Comparison of ENCODE assay signal across 9 mouse cellular contexts in genomic region chr9:32158837-32159543, GRCm38 (mm10). TPM values are rescaled to one million over a fixed set of nuclear protein-coding genes. Genes with fewer than 3 reads are reported as not detected.
DNase-seq lines count a peak whose midpoint lies in the region; ATAC-seq and TF ChIP-seq lines count a peak whose summit lies in the region.
"Had no signal": no experiment of that assay in that cellular context is flagged by ENCODE, and none has a peak within 500 bp of the region (broad histone marks: within the 10 kb centered on the region; RNA-seq: fewer than 3 reads in every experiment).

No protein-coding gene starts in this region.

- no peak overlapping the region for H3K4me2 ChIP-seq in hindbrain, embryonic 15.5 days
- H3K4me2 ChIP-seq: limb, embryonic 15.5 days had no signal

- H3K27ac ChIP-seq in forebrain, embryonic 10.5 days: no peak overlapping the region
- H3K27ac ChIP-seq in hindbrain, embryonic 15.5 days (replicated peaks): no peak overlapping the region
- H3K27ac ChIP-seq: limb, embryonic 15.5 days had no signal

- WGBS in forebrain, embryonic 10.5 days: 26% methylated on average over 3 of the region's 3 CpGs
- WGBS in hindbrain, embryonic 15.5 days: 26% methylated on average over 3 of the region's 3 CpGs

- ATAC-seq in G1E (ENCODE audit: extremely low read depth, insufficient number of reproducible peaks, low FRiP score, poor library complexity, severe bottlenecking): no peak
- ATAC-seq in hindbrain, embryonic 15.5 days (ENCODE audit: low FRiP score, low read depth): peak; percentile 90

- H3K9ac ChIP-seq in hindbrain, embryonic 15.5 days: no peak overlapping the region
- H3K9ac ChIP-seq: limb, embryonic 15.5 days had no signal

- H3K36me3 ChIP-seq in G1E (replicated peaks): no peaks in the 10 kb centered on the region
- no peaks in the 10 kb centered on the region for H3K36me3 ChIP-seq in forebrain, embryonic 10.5 days (replicated peaks)
- H3K36me3 ChIP-seq in hindbrain, embryonic 15.5 days: no peaks in the 10 kb centered on the region
- H3K36me3 ChIP-seq: limb, embryonic 15.5 days had no signal

- no peak overlapping the region for H3K4me3 ChIP-seq in G1E (ENCODE audit: low read depth, low read length)
- H3K4me3 ChIP-seq in forebrain, embryonic 10.5 days: no peak overlapping the region
- H3K4me3 ChIP-seq in hindbrain, embryonic 15.5 days: no peak overlapping the region
- H3K4me3 ChIP-seq: limb, embryonic 15.5 days had no signal

- TF ChIP-seq CTCF in G1E (IDR thresholded peaks at IDR 0.05; ENCODE audit: low read depth, low read length): peak; percentile 58

- H3K9me3 ChIP-seq in G1E (replicated peaks): no peaks in the 10 kb centered on the region
- H3K9me3 ChIP-seq in forebrain, embryonic 10.5 days: no peaks in the 10 kb centered on the region
- H3K9me3 ChIP-seq in hindbrain, embryonic 15.5 days: no peaks in the 10 kb centered on the region
- H3K9me3 ChIP-seq: limb, embryonic 15.5 days had no signal

- no peaks in the 10 kb centered on the region for H3K27me3 ChIP-seq in G1E (ENCODE audit: insufficient read depth, low read length)
- H3K27me3 ChIP-seq in forebrain, embryonic 10.5 days (ENCODE audit: poor library complexity, severe bottlenecking): no peaks in the 10 kb centered on the region
- H3K27me3 ChIP-seq in hindbrain, embryonic 15.5 days: no peaks in the 10 kb centered on the region
- H3K27me3 ChIP-seq: limb, embryonic 15.5 days had no signal

- peak; percentile 4 for DNase-seq in G1E (ENCODE audit: low spot score)
- DNase-seq in brain, embryonic 18.5 days (ENCODE audit: low read depth, low spot score): peak; percentile 22
- peak; percentile 63 for DNase-seq in forebrain, embryonic 10.5 days (ENCODE audit: extremely low spot score, low spot score)
- peak; percentile 31 for DNase-seq in left cerebral cortex, adult 11 months (ENCODE audit: low spot score)
- peak; percentile 37 to 76 for DNase-seq in lung, postnatal 4 days
- DNase-seq in right cerebral cortex, postnatal 25 days: peak; percentile 69
- peak; percentile 70 for DNase-seq in yolk sac, embryonic 10.5 days (ENCODE audit: low spot score)

- H3K4me1 ChIP-seq in G1E (ENCODE audit: insufficient read depth, low read depth, low read length): no peaks in the 10 kb centered on the region
- no peaks in the 10 kb centered on the region for H3K4me1 ChIP-seq in forebrain, embryonic 10.5 days
- peaks cover 6% of the 10 kb centered on the region; the same call in 1 of the 2 replicates for H3K4me1 ChIP-seq in hindbrain, embryonic 15.5 days (replicated peaks)
- H3K4me1 ChIP-seq: limb, embryonic 15.5 days had no signal

RNA-seq across cellular contexts. Expression of gene Arhgap32, which starts 43.1 kb away (rescaled TPM):
- not detected in 2 replicates for total RNA-seq in G1E (2014; fragmentation: Nextera tagmentation)
- total RNA-seq in G1E (2017): 0.05 and 0.06 TPM in 2 replicates
- 0.01 TPM in 1 of 2 replicates, not detected in the other for polyA plus RNA-seq in G1E (2012)
- polyA plus RNA-seq in forebrain, embryonic 10.5 days (2016; fragmentation: Nextera tagmentation; extraction: Ambion mirVana): 3.6 and 4.5 TPM in 2 replicates
- 12.3 and 13.5 TPM in 2 replicates for polyA plus RNA-seq in hindbrain, embryonic 15.5 days (2015; fragmentation: Nextera tagmentation; extraction: Ambion mirVana)

Comparison
In these comparisons a context has a peak if more than half of its experiments do, and no peak if none do; other contexts are left out.
1. DNase-seq: peak in every context shown above with its lines; median percentile 70 in yolk sac, embryonic 10.5 days; 69 in right cerebral cortex, postnatal 25 days; 63 in forebrain, embryonic 10.5 days; 56 in lung, postnatal 4 days; 31 in left cerebral cortex, adult 11 months; 22 in brain, embryonic 18.5 days; 4 in G1E.